Mouse (Mus musculus) midbrain, embryonic 14.5 days (tissue): ENCODE measurements at regions not wholly inside any gene's neighbourhood (a gene's known extent, or its start where the extent isn't known, plus 50 kb on each side); places are given as distances from the start of the nearest gene placed in this dataset.

ENCODE experiments used
- ATAC-seq: fragments of 200-750 bp; cut with Nextera tagmentation; 2 replicates; pipeline ENCODE4 v1.8.0; 2017; ENCODE audit warnings: moderate number of reproducible peaks, moderate library complexity; ENCODE audit not compliant: low FRiP score, low TSS enrichment
- DNase-seq: peaks from one replicate; pipeline ENCODE4 v3.0.0-alpha.2; 2015
- H3K27ac ChIP-seq: fragments of 300-500 bp; sonication (generic); replicated peaks from 2 replicates; pipeline ENCODE4 v1.5.1; 2014; ENCODE audit warnings: mild to moderate bottlenecking, low read depth, low read length, moderate library complexity
- H3K27me3 ChIP-seq: fragments of 300-500 bp; sonication (generic); 2 replicates; pipeline ENCODE4 v1.6.1; 2014; ENCODE audit warnings: low read length, control low read depth, mixed read lengths; ENCODE audit not compliant: control insufficient read depth, insufficient read depth
- H3K36me3 ChIP-seq: fragments of 300-500 bp; sonication (generic); 2 replicates; pipeline ENCODE4 v1.6.1; 2014; ENCODE audit warnings: low read length, control low read depth; ENCODE audit not compliant: control insufficient read depth, insufficient read depth
- H3K4me1 ChIP-seq: fragments of 300-500 bp; sonication (generic); 2 replicates; pipeline ENCODE4 v1.6.1; 2014; ENCODE audit warnings: mild to moderate bottlenecking, antibody characterized with exemption, low read length, control low read depth; ENCODE audit not compliant: control insufficient read depth, insufficient read depth
- H3K4me2 ChIP-seq: fragments of 300-500 bp; sonication (generic); 2 replicates; pipeline ENCODE4 v1.6.1; 2014; ENCODE audit warnings: mild to moderate bottlenecking, low read length, moderate library complexity
- H3K4me3 ChIP-seq: fragments of 300-500 bp; sonication (generic); replicated peaks from 2 replicates; pipeline ENCODE4 v1.5.1; 2014; ENCODE audit warnings: low read depth, low read length
- H3K9ac ChIP-seq: fragments of 300-500 bp; sonication (generic); replicated peaks from 2 replicates; pipeline ENCODE4 v1.6.1; 2014; ENCODE audit warnings: mild to moderate bottlenecking, low read length, moderate library complexity
- H3K9me3 ChIP-seq: fragments of 300-500 bp; sonication (generic); 2 replicates; pipeline ENCODE4 v1.6.1; 2016; ENCODE audit warnings: low read length, control low read depth, mixed read lengths; ENCODE audit not compliant: control insufficient read depth
- WGBS: fragments of 180-500 bp; shearing (Covaris S2); extraction: QIAGEN DNeasy Blood & Tissue Kit; methylation state at CpG from one replicate; pipeline ENCODE4 v1.1.7; 2014; 5-methylcytosine and 5-hydroxymethylcytosine counted together

DNA sequence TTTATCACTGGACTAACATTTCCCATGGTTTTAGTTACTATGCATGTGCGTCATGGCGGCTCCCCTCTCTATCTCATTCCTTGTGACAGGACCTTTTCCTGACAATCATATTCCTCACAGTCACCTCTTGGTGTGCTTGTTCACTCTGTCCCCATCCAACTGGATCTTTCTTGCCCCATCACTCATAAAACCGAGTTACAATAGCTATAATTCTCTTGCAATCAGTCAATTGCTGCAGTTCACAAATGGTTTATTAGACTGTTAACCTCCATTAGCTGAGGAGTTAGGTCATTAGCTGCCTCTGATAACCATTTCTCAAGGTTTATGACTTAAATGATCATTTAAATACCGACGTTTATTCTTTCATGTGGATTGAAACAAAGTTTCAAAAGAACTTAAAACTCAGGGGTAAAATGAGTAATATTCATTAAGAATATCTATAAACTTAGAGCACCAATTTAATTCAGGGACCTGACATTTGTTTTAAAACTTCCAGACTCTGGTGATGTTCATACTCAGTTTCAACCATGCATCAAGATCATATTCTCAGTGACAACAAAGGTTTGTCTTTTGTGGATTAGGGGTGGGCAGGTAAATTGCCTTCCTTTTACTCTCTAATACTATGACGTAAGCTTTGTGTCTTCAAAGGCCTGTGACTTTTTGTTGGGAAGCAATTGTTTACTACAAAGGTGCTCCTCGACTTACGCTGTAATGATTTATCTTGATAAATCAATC, 344.4 kb upstream of the Sel1l start:
- H3K4me1 ChIP-seq: no peaks in the 10 kb centered on the region
- DNase-seq (no peak), ATAC-seq (no peak)
- no peak overlapping the region for H3K4me2 ChIP-seq
- H3K27ac ChIP-seq: no peak overlapping the region
- WGBS: 93% methylated on average over 8 of the region's 8 CpGs
- no peaks in the 10 kb centered on the region for H3K9me3 ChIP-seq
- H3K4me3 ChIP-seq: no peak overlapping the region
- no peaks in the 10 kb centered on the region for H3K27me3 ChIP-seq
- no peak overlapping the region for H3K9ac ChIP-seq
- no peaks in the 10 kb centered on the region for H3K36me3 ChIP-seq

DNA sequence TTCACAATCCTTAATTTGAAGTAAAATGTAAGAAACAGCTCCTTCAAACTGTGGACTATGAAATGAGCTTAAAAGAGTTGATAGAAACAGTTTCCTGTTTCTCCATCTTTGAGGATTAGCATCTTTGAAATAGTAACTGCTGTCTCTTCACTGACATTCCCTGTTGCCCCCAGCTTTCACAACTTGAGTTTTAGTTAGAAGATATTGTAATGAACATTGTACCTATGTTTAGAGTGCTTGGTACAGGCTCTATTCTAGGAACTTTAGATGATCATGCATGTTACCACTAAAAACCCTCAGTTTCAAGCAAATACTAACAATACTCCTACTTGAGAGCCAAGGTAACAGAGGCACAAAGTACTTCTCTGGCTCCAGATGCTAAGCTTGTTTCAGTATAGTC, 340.1 kb upstream of the Sel1l start:
- ATAC-seq (no peak), DNase-seq (no peak)
- Histone ChIP-seq H3K4me1 (no peaks in the 10 kb centered on the region), H3K27ac (no peak overlapping the region), H3K9ac (no peak overlapping the region), H3K4me2 (no peak overlapping the region), H3K36me3 (no peaks in the 10 kb centered on the region), H3K27me3 (no peaks in the 10 kb centered on the region), H3K9me3 (no peaks in the 10 kb centered on the region), H3K4me3 (no peak overlapping the region)

DNA sequence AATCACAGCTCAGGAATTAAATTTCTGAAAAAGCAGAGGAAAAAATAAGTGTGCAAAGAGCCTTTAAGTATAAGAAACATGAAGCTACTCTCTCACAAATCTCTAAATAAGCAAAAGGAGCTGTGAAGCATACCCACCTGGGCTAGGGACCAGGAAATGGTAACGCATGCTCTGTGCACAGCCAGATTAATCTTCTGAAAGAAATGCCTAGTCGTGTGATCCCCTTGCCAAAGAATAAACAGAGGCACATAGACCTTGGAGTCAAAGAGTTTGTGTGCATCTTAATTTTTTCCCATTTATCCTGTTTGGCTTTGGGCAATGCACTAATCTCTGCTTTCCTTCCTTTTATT, 338.2 kb upstream of the Sel1l start:
- 70% methylated on average over 2 of the region's 2 CpGs for WGBS

GRCm38 (mm10) chr12:92186448-92187132, 337.6 kb upstream of the Sel1l start:
- no peaks in the 10 kb centered on the region for H3K9me3 ChIP-seq
- WGBS: 84% methylated on average over 6 of the region's 6 CpGs
- DNase-seq: no peak

More for the DNA sequence above, 338.2 kb upstream of the Sel1l start:
- DNase-seq (no peak), ATAC-seq (no peak)
- Histone ChIP-seq H3K4me3 (no peak overlapping the region), H3K9me3 (no peaks in the 10 kb centered on the region), H3K36me3 (no peaks in the 10 kb centered on the region), H3K9ac (no peak overlapping the region), H3K4me2 (no peak overlapping the region), H3K27ac (no peak overlapping the region), H3K27me3 (no peaks in the 10 kb centered on the region), H3K4me1 (no peaks in the 10 kb centered on the region)

DNA sequence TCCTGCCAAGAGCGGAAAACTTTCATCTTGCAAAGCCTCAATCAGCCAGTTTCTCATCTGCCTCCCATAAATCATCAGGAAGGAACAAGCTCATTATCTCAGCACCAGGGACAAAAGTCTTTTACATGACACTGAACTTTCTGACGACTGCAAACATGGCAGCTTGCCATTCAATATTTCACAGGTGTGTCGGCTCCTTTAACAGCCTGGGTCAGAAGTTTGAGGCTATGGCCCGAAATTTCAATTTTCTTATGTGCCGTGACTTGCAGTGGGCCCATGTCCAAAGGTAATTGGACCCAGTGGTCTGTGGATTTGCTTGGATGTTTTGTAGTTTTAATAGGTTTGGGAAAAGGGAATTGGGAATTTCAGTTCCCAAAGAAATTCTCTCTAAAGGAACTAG, 330.3 kb upstream of the Sel1l start:
- H3K36me3 ChIP-seq: no peaks in the 10 kb centered on the region
- H3K9me3 ChIP-seq: no peaks in the 10 kb centered on the region
- DNase-seq (no peak), ATAC-seq (no peak)
- WGBS: 76% methylated on average over 5 of the region's 5 CpGs
- no peak overlapping the region for H3K4me3 ChIP-seq
- no peak overlapping the region for H3K27ac ChIP-seq
- no peaks in the 10 kb centered on the region for H3K27me3 ChIP-seq
- H3K4me2 ChIP-seq: no peak overlapping the region
- no peak overlapping the region for H3K9ac ChIP-seq
- no peaks in the 10 kb centered on the region for H3K4me1 ChIP-seq

More at GRCm38 (mm10) chr12:92186448-92187132, 337.6 kb upstream of the Sel1l start:
- Histone ChIP-seq H3K27ac (no peak overlapping the region), H3K27me3 (no peaks in the 10 kb centered on the region), H3K9ac (no peak overlapping the region), H3K36me3 (no peaks in the 10 kb centered on the region), H3K4me1 (no peaks in the 10 kb centered on the region), H3K4me2 (no peak overlapping the region), H3K4me3 (no peak overlapping the region)
- no peak for ATAC-seq

GRCm38 (mm10) chr12:92156726-92157125, 307.8 kb upstream of the Sel1l start:
- Histone ChIP-seq H3K4me1 (peaks cover 6% of the 10 kb centered on the region), H3K36me3 (no peaks in the 10 kb centered on the region), H3K4me3 (no peak overlapping the region), H3K4me2 (no peak overlapping the region), H3K9ac (no peak overlapping the region), H3K27ac (no peak overlapping the region), H3K9me3 (no peaks in the 10 kb centered on the region), H3K27me3 (no peaks in the 10 kb centered on the region)
- ATAC-seq: no peak
- no peak for DNase-seq

DNA sequence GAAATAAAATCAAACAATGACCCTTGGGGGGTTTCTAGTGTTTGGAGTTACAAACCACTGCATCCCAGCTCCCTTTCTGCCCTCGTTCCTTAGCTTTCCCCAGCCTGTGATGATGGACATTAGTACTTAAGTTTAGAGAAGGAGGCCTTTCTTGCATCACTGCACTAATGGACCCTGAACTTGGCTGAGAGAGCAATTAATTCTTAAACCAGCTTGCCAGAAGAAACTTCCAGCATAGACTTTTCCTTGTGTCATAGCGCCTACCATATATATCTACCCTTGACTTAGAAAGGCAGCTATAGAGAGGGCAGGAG, 303.9 kb upstream of the Sel1l start:
- H3K4me2 ChIP-seq: no peak overlapping the region
- no peaks in the 10 kb centered on the region for H3K9me3 ChIP-seq
- no peak for DNase-seq
- H3K9ac ChIP-seq: no peak overlapping the region
- no peak for ATAC-seq
- no peak overlapping the region for H3K27ac ChIP-seq
- H3K4me3 ChIP-seq: no peak overlapping the region
- no peaks in the 10 kb centered on the region for H3K36me3 ChIP-seq
- no peaks in the 10 kb centered on the region for H3K27me3 ChIP-seq
- peaks cover 6% of the 10 kb centered on the region for H3K4me1 ChIP-seq
- WGBS: 77% methylated on average over 2 of the region's 2 CpGs

GRCm38 (mm10) chr12:92152043-92152921, 303.3 kb upstream of the Sel1l start:
- H3K9ac ChIP-seq: no peak overlapping the region
- peaks cover 6% of the 10 kb centered on the region for H3K4me1 ChIP-seq
- DNase-seq (peak; percentile 14), ATAC-seq (no peak)
- no peaks in the 10 kb centered on the region for H3K27me3 ChIP-seq
- H3K9me3 ChIP-seq: no peaks in the 10 kb centered on the region
- no peak overlapping the region for H3K4me3 ChIP-seq
- H3K4me2 ChIP-seq: no peak overlapping the region
- no peaks in the 10 kb centered on the region for H3K36me3 ChIP-seq
- no peak overlapping the region for H3K27ac ChIP-seq
- 55% methylated on average over 4 of the region's 4 CpGs for WGBS
